26 mouse cellular contexts compared by ENCODE assay signal in genomic region chr13:41453227-41454193, GRCm38 (mm10). TPM values are rescaled to one million over a fixed set of nuclear protein-coding genes. Genes with fewer than 3 reads are reported as not detected.
A peak's percentile ranks its signal among the peaks of the same experiment; 100 is the strongest.
DNase-seq lines count a peak whose midpoint lies in the region; ATAC-seq and TF ChIP-seq lines count a peak whose summit lies in the region.
"Had no signal": no experiment of that assay in that cellular context is flagged by ENCODE, and none has a peak within 500 bp of the region (broad histone marks: within the 10 kb centered on the region; RNA-seq: fewer than 3 reads in every experiment).

No protein-coding gene starts in this region.

- H3K4me3 ChIP-seq in intestine, embryonic 15.5 days (replicated peaks): no peak overlapping the region
- H3K4me3 ChIP-seq in intestine, postnatal 0 days (ENCODE audit: low read depth, low read length): no peak overlapping the region
- no peak overlapping the region for H3K4me3 ChIP-seq in intestine, embryonic 16.5 days (ENCODE audit: low read length)
- H3K4me3 ChIP-seq in hindbrain, embryonic 12.5 days: no peak overlapping the region
- H3K4me3 ChIP-seq: forebrain, embryonic 12.5 days; heart, adult 2 months; heart, embryonic 13.5 days; hindbrain, embryonic 13.5 days; limb, embryonic 10.5 days; limb, embryonic 15.5 days; liver, embryonic 13.5 days; megakaryocyte, embryonic 14.5 days; midbrain, embryonic 13.5 days had no signal

- H3K4me2 ChIP-seq in intestine, embryonic 15.5 days (replicated peaks): no peak overlapping the region
- no peak overlapping the region for H3K4me2 ChIP-seq in intestine, postnatal 0 days (replicated peaks; ENCODE audit: low read depth)
- H3K4me2 ChIP-seq in intestine, embryonic 16.5 days (ENCODE audit: low read depth, low read length): no peak overlapping the region
- no peak overlapping the region for H3K4me2 ChIP-seq in hindbrain, embryonic 12.5 days (replicated peaks)
- H3K4me2 ChIP-seq: forebrain, embryonic 12.5 days; heart, embryonic 13.5 days; hindbrain, embryonic 13.5 days; limb, embryonic 15.5 days; liver, embryonic 13.5 days; midbrain, embryonic 13.5 days had no signal

- DNase-seq in CD4-positive helper T cell, adult 2 months (ENCODE audit: low read depth, low spot score): peak; percentile 32
- DNase-seq in embryo, embryonic 11 days: no peak
- DNase-seq: adrenal gland, postnatal 25 days; cerebellum, adult 11-12 months; cerebellum, adult 9-11 months; forebrain, postnatal 0 days; heart, adult 2 months; heart, postnatal 14 days; kidney, adult 8-10 months; kidney, postnatal 10 days; layer of hippocampus, adult 9-11 months; liver, embryonic 13.5 days; lung, adult 18-20 months had no signal

- WGBS in intestine, embryonic 15.5 days: 84% methylated on average over 15 of the region's 15 CpGs
- WGBS in intestine, postnatal 0 days: 88% methylated on average over 15 of the region's 15 CpGs
- 81% methylated on average over 15 of the region's 15 CpGs for WGBS in intestine, embryonic 16.5 days
- WGBS in hindbrain, embryonic 12.5 days: 87% methylated on average over 15 of the region's 15 CpGs

- no peaks in the 10 kb centered on the region for H3K27me3 ChIP-seq in intestine, embryonic 15.5 days (replicated peaks)
- no peaks in the 10 kb centered on the region for H3K27me3 ChIP-seq in intestine, postnatal 0 days (replicated peaks; ENCODE audit: control insufficient read depth, insufficient read depth, low read length)
- H3K27me3 ChIP-seq in intestine, embryonic 16.5 days (replicated peaks; ENCODE audit: control insufficient read depth, insufficient read depth, low read length): no peaks in the 10 kb centered on the region
- no peaks in the 10 kb centered on the region for H3K27me3 ChIP-seq in hindbrain, embryonic 12.5 days
- H3K27me3 ChIP-seq: hindbrain, embryonic 13.5 days; limb, embryonic 15.5 days; liver, embryonic 13.5 days; midbrain, embryonic 13.5 days; Patski had no signal

- no peak overlapping the region for H3K9ac ChIP-seq in intestine, embryonic 15.5 days
- H3K9ac ChIP-seq in intestine, postnatal 0 days (ENCODE audit: low read depth, low read length): no peak overlapping the region
- no peak overlapping the region for H3K9ac ChIP-seq in intestine, embryonic 16.5 days (ENCODE audit: low read depth, low read length)
- no peak overlapping the region for H3K9ac ChIP-seq in hindbrain, embryonic 12.5 days
- H3K9ac ChIP-seq: forebrain, embryonic 12.5 days; forebrain, postnatal 0 days; heart, embryonic 13.5 days; hindbrain, embryonic 13.5 days; limb, embryonic 15.5 days; liver, embryonic 13.5 days; midbrain, embryonic 13.5 days had no signal

- ATAC-seq in intestine, embryonic 15.5 days: peak; percentile 35; the same call in 1 of the 2 replicates
- no peak for ATAC-seq in intestine, postnatal 0 days
- peak; percentile 76 for ATAC-seq in CD4-positive, CD25-positive, alpha-beta regulatory T cell, adult 4 months
- peak; percentile 45; the same call in 1 of the 2 replicates for ATAC-seq in intestine, embryonic 16.5 days
- no peak for ATAC-seq in hindbrain, embryonic 12.5 days (ENCODE audit: low FRiP score)
- ATAC-seq: forebrain, postnatal 0 days; midbrain, embryonic 13.5 days; Patski had no signal

- no peaks in the 10 kb centered on the region for H3K9me3 ChIP-seq in intestine, embryonic 15.5 days
- no peaks in the 10 kb centered on the region for H3K9me3 ChIP-seq in intestine, postnatal 0 days (ENCODE audit: control insufficient read depth)
- H3K9me3 ChIP-seq in intestine, embryonic 16.5 days (ENCODE audit: control insufficient read depth, low read length): no peaks in the 10 kb centered on the region
- H3K9me3 ChIP-seq in hindbrain, embryonic 12.5 days (replicated peaks): no peaks in the 10 kb centered on the region
- H3K9me3 ChIP-seq: forebrain, embryonic 12.5 days; heart, embryonic 13.5 days; hindbrain, embryonic 13.5 days; limb, embryonic 10.5 days; limb, embryonic 15.5 days; liver, embryonic 13.5 days; midbrain, embryonic 13.5 days had no signal

- no peaks in the 10 kb centered on the region for H3K36me3 ChIP-seq in intestine, embryonic 15.5 days
- no peaks in the 10 kb centered on the region for H3K36me3 ChIP-seq in intestine, postnatal 0 days (ENCODE audit: control insufficient read depth, insufficient read depth)
- no peaks in the 10 kb centered on the region for H3K36me3 ChIP-seq in intestine, embryonic 16.5 days (ENCODE audit: control insufficient read depth, insufficient read depth, low read length)
- no peaks in the 10 kb centered on the region for H3K36me3 ChIP-seq in hindbrain, embryonic 12.5 days
- H3K36me3 ChIP-seq: forebrain, embryonic 12.5 days; heart, embryonic 13.5 days; hindbrain, embryonic 13.5 days; limb, embryonic 10.5 days; limb, embryonic 15.5 days; liver, embryonic 13.5 days; midbrain, embryonic 13.5 days had no signal

- TF ChIP-seq CTCF in intestine, postnatal 0 days (IDR thresholded peaks at IDR 0.05; ENCODE audit: low read depth): no peak

- H3K27ac ChIP-seq in intestine, embryonic 15.5 days: no peak overlapping the region
- H3K27ac ChIP-seq in intestine, postnatal 0 days (ENCODE audit: low read depth, low read length): no peak overlapping the region
- H3K27ac ChIP-seq in intestine, embryonic 16.5 days (ENCODE audit: low read length): no peak overlapping the region
- H3K27ac ChIP-seq in hindbrain, embryonic 12.5 days: no peak overlapping the region
- H3K27ac ChIP-seq: forebrain, embryonic 12.5 days; heart, adult 2 months; heart, embryonic 13.5 days; hindbrain, embryonic 13.5 days; limb, embryonic 10.5 days; limb, embryonic 15.5 days; liver, embryonic 13.5 days; midbrain, embryonic 13.5 days had no signal

- H3K4me1 ChIP-seq in intestine, embryonic 15.5 days (replicated peaks): peaks cover 21% of the 10 kb centered on the region
- peaks cover 20% of the 10 kb centered on the region; the same call in 1 of the 2 replicates for H3K4me1 ChIP-seq in intestine, postnatal 0 days (replicated peaks; ENCODE audit: control insufficient read depth, insufficient read depth, low read length)
- H3K4me1 ChIP-seq in intestine, embryonic 16.5 days (ENCODE audit: control insufficient read depth, insufficient read depth, low read length): peaks cover 23% of the 10 kb centered on the region
- H3K4me1 ChIP-seq in hindbrain, embryonic 12.5 days: peaks cover 12% of the 10 kb centered on the region; the same call in 1 of the 2 replicates
- H3K4me1 ChIP-seq: liver, embryonic 13.5 days; megakaryocyte, embryonic 14.5 days had no signal

RNA-seq across cellular contexts. Expression of gene Nedd9, which starts 33.7 kb away (rescaled TPM):
- polyA plus RNA-seq in intestine, embryonic 15.5 days (2015; fragmentation: Nextera tagmentation; extraction: Ambion mirVana): 38.4 and 41.4 TPM in 2 replicates
- polyA plus RNA-seq in intestine, postnatal 0 days (2015; fragmentation: Nextera tagmentation; extraction: Ambion mirVana): 17.6 and 18.9 TPM in 2 replicates
- 100 to 1,000 TPM; 122 to 144 TPM for polyA plus RNA-seq in CD4-positive, CD25-positive, alpha-beta regulatory T cell, adult 4 months (2017; shearing (Covaris generic))
- polyA plus RNA-seq in intestine, embryonic 16.5 days (2015; fragmentation: Nextera tagmentation; extraction: Ambion mirVana): 38.5 and 40.5 TPM in 2 replicates
- 17.1 and 17.9 TPM in 2 replicates for polyA plus RNA-seq in hindbrain, embryonic 12.5 days (2016; fragmentation: Nextera tagmentation; extraction: Ambion mirVana)

Comparison
In these comparisons a context has a peak if more than half of its experiments do, and no peak if none do; other contexts are left out.
1. ATAC-seq: peak in intestine, embryonic 15.5 days (single experiment), CD4-positive, CD25-positive, alpha-beta regulatory T cell, adult 4 months (single experiment) and intestine, embryonic 16.5 days (single experiment); none in intestine, postnatal 0 days (single experiment) and hindbrain, embryonic 12.5 days (single experiment).